Mouse (Mus musculus): ENCODE measurements around the gene Slx. TPM values are rescaled to one million over a fixed set of nuclear protein-coding genes. Genes with fewer than 3 reads are reported as not detected.

The Slx gene
- polyA plus RNA-seq (2012), result not detected in 2 replicates

DNA sequence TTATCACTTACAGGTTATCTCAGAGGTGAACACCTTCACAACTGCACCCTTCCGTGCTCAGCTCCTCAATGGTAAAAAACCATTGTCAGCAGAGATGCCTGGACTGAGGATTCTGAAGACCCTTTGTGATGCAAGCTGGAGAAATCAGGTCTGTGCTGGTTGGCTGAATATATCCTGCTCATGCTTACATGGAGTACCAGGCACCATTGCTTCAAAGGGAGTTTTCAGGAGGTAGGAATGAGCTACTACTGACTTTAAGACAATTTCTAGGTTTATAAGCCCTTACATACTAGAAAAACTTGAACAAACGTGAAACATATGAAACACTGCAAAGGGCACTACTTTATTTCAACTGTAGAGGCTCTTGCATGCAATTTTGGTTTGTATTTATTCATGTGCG, at the start of gene Slx:
TSS of gene Slx (minus strand) at position 101 of the 400 bp plus-strand sequence.

Other genes starting within 250 kb of the Slx start
- not detected in 2 replicates for gene Gm2030, start 235.5 kb downstream of the Slx start, polyA plus RNA-seq (2012)
- gene Gm14525, start 157.1 kb upstream of the Slx start, polyA plus RNA-seq (2012), result not detected in 2 replicates

All from megakaryocyte-erythroid progenitor cell, adult 5 weeks (primary cell).